In genomic region chr9:75313138-75313831, GRCm38 (mm10) we compare ENCODE assay signal across 9 mouse cellular contexts. TPM values are rescaled to one million over a fixed set of nuclear protein-coding genes. Genes with fewer than 3 reads are reported as not detected.
DNase-seq lines count a peak whose midpoint lies in the region; ATAC-seq and TF ChIP-seq lines count a peak whose summit lies in the region.
"Had no signal": no experiment of that assay in that cellular context is flagged by ENCODE, and none has a peak within 500 bp of the region (broad histone marks: within the 10 kb centered on the region; RNA-seq: fewer than 3 reads in every experiment).

No protein-coding gene starts in this region.

- WGBS in hindbrain, embryonic 14.5 days, result 28% methylated on average over 11 of the region's 11 CpGs
- WGBS in midbrain, embryonic 16.5 days, result 24% methylated on average over 11 of the region's 11 CpGs

- no peak for TF ChIP-seq CTCF in brain, embryonic 14.5 days (IDR thresholded peaks at IDR 0.05; ENCODE audit: borderline replicate concordance, extremely low read depth, insufficient read depth, insufficient read length)

- H3K9ac ChIP-seq in hindbrain, embryonic 14.5 days, result peak overlapping the region; percentile 90
- peak overlapping the region; percentile 90 for H3K9ac ChIP-seq in midbrain, embryonic 16.5 days (ENCODE audit: low read depth, low read length)

- peak overlapping the region; percentile 82 for H3K4me3 ChIP-seq in hindbrain, embryonic 14.5 days (replicated peaks; ENCODE audit: low read length)
- peak overlapping the region; percentile 82 for H3K4me3 ChIP-seq in midbrain, embryonic 16.5 days (ENCODE audit: low read depth, low read length)

- H3K9me3 ChIP-seq in hindbrain, embryonic 14.5 days (ENCODE audit: control insufficient read depth, low read length), result no peaks in the 10 kb centered on the region
- H3K9me3 ChIP-seq in midbrain, embryonic 16.5 days (replicated peaks; ENCODE audit: control insufficient read depth, low read length, poor library complexity, severe bottlenecking), result no peaks in the 10 kb centered on the region

- H3K4me2 ChIP-seq in hindbrain, embryonic 14.5 days (replicated peaks), result peak overlapping the region; percentile 74
- H3K4me2 ChIP-seq in midbrain, embryonic 16.5 days (ENCODE audit: low read length), result peak overlapping the region; percentile 78

- H3K27ac ChIP-seq in hindbrain, embryonic 14.5 days, result peak overlapping the region; percentile 87
- H3K27ac ChIP-seq in midbrain, embryonic 16.5 days (ENCODE audit: low read length), result peak overlapping the region; percentile 90

- TF ChIP-seq POLR2A in brain, embryonic 14.5 days (IDR thresholded peaks at IDR 0.05; ENCODE audit: borderline replicate concordance, extremely low read depth, insufficient read depth, insufficient read length, poor library complexity, severe bottlenecking), result no peak

- DNase-seq in left cerebral cortex, postnatal 14 days (ENCODE audit: low spot score in 2 of 2), result peak; percentile 34 to 57
- DNase-seq in left cerebral cortex, postnatal 4 days, result no peak
- DNase-seq in brain, embryonic 14.5 days (ENCODE audit: low read depth), result peak; percentile 73
- peak; percentile 50 for DNase-seq in hindbrain, embryonic 14.5 days (ENCODE audit: low spot score)
- no peak for DNase-seq in right cerebral cortex, postnatal 14 days
- DNase-seq in left cerebral cortex, adult 11 months (ENCODE audit: low spot score), result no peak
- DNase-seq in left cerebral cortex, adult 8-10 months (ENCODE audit: low spot score in 2 of 2), result no peak

- peaks cover 18% of the 10 kb centered on the region for H3K4me1 ChIP-seq in hindbrain, embryonic 14.5 days (replicated peaks; ENCODE audit: control insufficient read depth, insufficient read depth, low read length)
- peaks cover 17% of the 10 kb centered on the region for H3K4me1 ChIP-seq in midbrain, embryonic 16.5 days (ENCODE audit: control insufficient read depth, insufficient read depth, low read length)

- intact Hi-C loops in left cerebral cortex, postnatal 14 days (cut with DNase I), result loop anchor here (5.0 kb wide), 1 partner anchor 94 kb away; no protein-coding TSS in a partner anchor
- intact Hi-C loops in left cerebral cortex, postnatal 4 days (cut with DNase I), result no loop called here

- H3K27me3 ChIP-seq in hindbrain, embryonic 14.5 days (ENCODE audit: control insufficient read depth, insufficient read depth, low read length), result no peaks in the 10 kb centered on the region
- no peaks in the 10 kb centered on the region for H3K27me3 ChIP-seq in midbrain, embryonic 16.5 days (ENCODE audit: control insufficient read depth, insufficient read depth, low read depth, low read length)

- no peaks in the 10 kb centered on the region for H3K36me3 ChIP-seq in hindbrain, embryonic 14.5 days (replicated peaks; ENCODE audit: control insufficient read depth, insufficient read depth)
- no peaks in the 10 kb centered on the region for H3K36me3 ChIP-seq in midbrain, embryonic 16.5 days (ENCODE audit: control insufficient read depth, insufficient read depth, low read length)

- peak; percentile 38 for ATAC-seq in hindbrain, embryonic 14.5 days (ENCODE audit: low FRiP score)
- ATAC-seq in midbrain, embryonic 16.5 days, result peak; percentile 30

RNA-seq across cellular contexts. Expression of gene Gnb5, which starts 7.2 kb away (rescaled TPM):
- 100 to 1,000 TPM; 134 to 140 TPM for total RNA-seq in left cerebral cortex, postnatal 14 days (2021)
- 10 to 100 TPM; 74.6 to 78.1 TPM for total RNA-seq in left cerebral cortex, postnatal 4 days (2021)
- polyA plus RNA-seq in brain, embryonic 14.5 days (2012; rRNA removed), result 45.5 and 53.1 TPM in 2 replicates
- 89.7 and 94.9 TPM in 2 replicates for polyA plus RNA-seq in hindbrain, embryonic 14.5 days (2014; fragmentation: Nextera tagmentation; extraction: Ambion mirVana)
- polyA plus RNA-seq in midbrain, embryonic 16.5 days (2015; fragmentation: Nextera tagmentation; extraction: Ambion mirVana), result 69.7 and 78.1 TPM in 2 replicates
- 100 to 1,000 TPM; 162 to 190 (median 168) TPM for total RNA-seq in left cerebral cortex, adult 8-10 months (2022)
- polyA plus RNA-seq: erythroblast, embryonic 14.5 days had no signal

RNA-seq across cellular contexts. Expression of gene Bcl2l10, which starts 34.3 kb away (rescaled TPM):
- total RNA-seq in left cerebral cortex, postnatal 14 days (2021), result under 1 TPM in 1 of 2 experiments, not detected in 1; 0.36 TPM
- under 1 TPM in 1 of 2 experiments, not detected in 1; 0.32 TPM for total RNA-seq in left cerebral cortex, postnatal 4 days (2021)
- polyA plus RNA-seq in brain, embryonic 14.5 days (2012; rRNA removed), result 0.05 and 0.08 TPM in 2 replicates
- polyA plus RNA-seq in hindbrain, embryonic 14.5 days (2014; fragmentation: Nextera tagmentation; extraction: Ambion mirVana), result not detected in 2 replicates
- not detected in 2 replicates for polyA plus RNA-seq in midbrain, embryonic 16.5 days (2015; fragmentation: Nextera tagmentation; extraction: Ambion mirVana)
- under 1 TPM in 1 of 4 experiments, not detected in 3; 0.53 TPM for total RNA-seq in left cerebral cortex, adult 8-10 months (2022)
- polyA plus RNA-seq: erythroblast, embryonic 14.5 days had no signal

Comparison
In these comparisons a context has a peak if more than half of its experiments do, and no peak if none do; other contexts are left out.
1. DNase-seq: peak in left cerebral cortex, postnatal 14 days (2 of 2), brain, embryonic 14.5 days (single experiment) and hindbrain, embryonic 14.5 days (single experiment); none in left cerebral cortex, postnatal 4 days (single experiment), right cerebral cortex, postnatal 14 days (single experiment), left cerebral cortex, adult 11 months (single experiment) and left cerebral cortex, adult 8-10 months (0 of 2).